Mouse (Mus musculus) urinary bladder, postnatal 36 days (tissue): ENCODE measurements around the gene Ifna15.
A peak's percentile ranks its signal among the peaks of the same experiment; 100 is the strongest.

Experiments
- DNase-seq, 2 experiments: peaks; one replicate each; pipeline ENCODE4 v3.0.0; 2022; ENCODE audit warnings: low spot score in 2 of 2, mixed read lengths in 1 of 2

Gene Ifna15

DNA sequence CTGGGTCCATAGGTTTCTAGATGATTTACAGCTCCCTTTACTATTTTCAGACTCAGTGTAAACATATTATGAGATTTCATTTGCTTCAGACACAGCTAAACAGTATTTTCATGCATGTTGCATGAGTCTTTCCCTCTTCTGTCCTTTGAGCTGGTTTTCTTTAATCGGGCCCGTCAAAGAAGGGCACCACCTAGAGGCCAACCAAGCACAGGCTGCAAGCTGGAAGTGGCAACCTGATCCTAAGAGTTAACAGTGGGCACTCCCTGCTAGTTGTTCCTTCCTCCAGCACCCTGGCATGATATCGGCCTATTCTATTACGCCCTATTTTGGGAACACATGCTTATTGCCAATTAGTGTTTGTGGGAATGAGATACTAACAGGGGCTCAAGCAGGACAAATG, 43.6 kb downstream of the Ifna15 start:
- DNase-seq: peak; percentile 38 to 47

DNA sequence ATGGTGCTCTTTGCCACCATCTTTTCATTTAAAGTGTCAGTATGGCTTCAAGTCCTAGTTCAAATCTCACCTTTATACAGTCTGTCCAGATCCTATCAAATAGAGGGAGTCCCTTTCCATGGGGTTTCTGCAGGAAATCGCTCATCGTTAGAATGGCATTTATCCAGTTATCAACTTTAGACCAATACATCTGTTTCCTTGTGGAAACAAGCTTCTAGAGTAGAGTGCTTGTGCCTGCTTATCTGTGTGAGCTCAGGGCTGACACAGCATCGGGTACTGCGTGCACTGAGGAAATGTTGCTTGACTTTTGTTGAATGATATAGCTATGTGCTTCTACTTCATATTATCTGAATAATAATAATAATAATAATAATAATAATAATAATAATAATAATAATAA, 44.3 kb downstream of the Ifna15 start:
- DNase-seq: no peak
